Mouse (Mus musculus): ENCODE results near the gene Zbtb8b.
"Not testable (repeated sequence)": the region's sequence is repeated elsewhere in the genome, so short reads cannot be mapped to it uniquely, and the experiment has no call there.

Gene Zbtb8b

DNA sequence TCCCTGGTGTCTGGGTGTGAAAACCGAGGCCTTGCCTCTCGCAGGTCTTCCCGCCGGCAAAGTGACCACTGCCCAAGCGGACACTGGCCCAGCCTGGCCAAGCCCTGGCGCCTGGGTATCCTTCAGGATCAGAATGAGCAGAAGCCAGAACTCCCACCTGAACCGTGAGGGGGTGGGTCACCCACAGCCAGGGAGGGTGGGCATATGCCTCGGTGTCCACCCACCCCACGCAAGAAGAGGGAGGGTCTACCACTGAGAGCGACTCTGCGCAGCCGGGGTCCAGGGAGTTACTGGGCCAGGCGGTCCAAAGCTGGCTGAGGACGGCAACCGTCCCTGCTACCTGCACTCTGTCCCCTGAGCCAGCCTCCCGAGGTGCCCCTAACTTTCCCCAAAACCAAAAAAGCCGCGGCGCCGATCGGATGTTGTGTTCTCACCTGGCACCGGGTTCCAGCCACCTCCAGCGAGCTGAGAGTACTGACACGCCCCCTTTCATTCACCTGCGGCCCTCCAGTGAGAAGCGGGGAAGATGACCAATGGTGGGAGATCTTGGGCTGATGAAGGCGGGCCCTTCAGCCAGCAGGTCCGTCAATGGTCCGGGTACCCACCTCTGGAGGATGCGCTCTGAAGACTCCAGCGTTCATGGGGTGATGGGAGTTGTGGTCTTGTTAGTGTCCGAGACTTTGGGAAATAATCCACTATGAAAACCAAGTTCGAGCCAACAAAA, at the start of gene Zbtb8b:
Gene Zbtb8b (minus strand): TSS at position 514 of the 724 bp plus-strand sequence.
- peak; percentile 86 for DNase-seq (ENCODE audit: low spot score)

DNA sequence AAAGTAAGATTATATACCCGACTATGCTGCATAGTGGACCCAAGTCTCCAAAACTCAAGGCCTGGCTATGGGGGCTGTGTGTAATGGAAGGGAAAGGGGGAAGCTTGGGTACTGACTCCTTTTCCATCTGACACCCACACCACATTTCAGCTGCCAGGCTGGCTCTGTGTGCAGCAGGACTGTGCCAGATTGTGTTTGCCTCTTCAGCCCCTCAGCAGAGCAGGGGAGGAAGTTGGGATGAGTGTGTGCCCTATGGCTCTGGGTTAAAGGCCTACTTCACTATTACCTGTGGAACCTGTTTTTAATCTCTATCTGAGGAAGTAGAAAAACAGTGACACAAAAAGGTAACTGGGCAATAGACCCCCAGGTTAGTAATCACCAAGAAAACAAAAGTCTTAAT, 40.4 kb upstream of the Zbtb8b start:
- no peak for DNase-seq (ENCODE audit: low spot score)

DNA sequence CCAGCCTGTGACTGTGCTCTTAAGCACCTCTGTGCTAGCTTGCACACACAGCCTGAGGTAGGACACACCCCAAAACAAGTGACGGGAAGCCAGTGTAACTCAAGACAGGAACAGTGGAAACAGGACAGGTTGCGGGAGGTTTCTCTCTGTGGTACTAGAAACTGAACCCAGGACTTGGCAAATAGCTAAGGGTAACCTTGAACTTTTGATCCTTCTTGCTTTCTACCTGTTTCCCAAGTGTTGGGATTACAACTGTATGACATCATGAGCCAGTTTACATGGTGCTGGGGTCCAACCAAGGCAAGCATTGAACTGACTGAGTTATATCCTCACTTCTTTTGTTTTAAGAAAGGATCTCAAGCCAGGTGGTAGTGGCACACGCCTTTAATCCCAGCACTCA, 39.2 kb upstream of the Zbtb8b start:
- DNase-seq (ENCODE audit: low spot score): no peak

DNA sequence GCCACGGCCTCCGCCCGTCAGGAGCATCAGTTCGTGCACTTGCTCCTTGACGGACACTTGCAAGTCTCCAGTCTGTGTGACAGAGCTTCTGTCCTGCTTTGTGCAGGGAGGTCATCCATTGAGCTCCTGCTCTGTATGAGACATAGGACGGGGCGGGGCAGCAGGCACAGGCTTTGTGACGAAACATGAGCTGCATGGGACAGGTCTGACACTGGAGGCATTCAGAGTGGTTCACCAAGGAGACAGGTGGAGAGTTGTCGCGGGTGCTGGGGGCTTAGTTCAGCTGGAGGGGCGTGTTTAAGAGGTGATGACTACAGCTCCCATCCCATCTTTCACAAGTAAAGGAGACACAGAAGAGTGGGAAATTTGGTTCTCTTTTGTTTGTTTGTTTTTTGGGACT, 35.4 kb upstream of the Zbtb8b start:
- DNase-seq (ENCODE audit: low spot score): no peak

DNA sequence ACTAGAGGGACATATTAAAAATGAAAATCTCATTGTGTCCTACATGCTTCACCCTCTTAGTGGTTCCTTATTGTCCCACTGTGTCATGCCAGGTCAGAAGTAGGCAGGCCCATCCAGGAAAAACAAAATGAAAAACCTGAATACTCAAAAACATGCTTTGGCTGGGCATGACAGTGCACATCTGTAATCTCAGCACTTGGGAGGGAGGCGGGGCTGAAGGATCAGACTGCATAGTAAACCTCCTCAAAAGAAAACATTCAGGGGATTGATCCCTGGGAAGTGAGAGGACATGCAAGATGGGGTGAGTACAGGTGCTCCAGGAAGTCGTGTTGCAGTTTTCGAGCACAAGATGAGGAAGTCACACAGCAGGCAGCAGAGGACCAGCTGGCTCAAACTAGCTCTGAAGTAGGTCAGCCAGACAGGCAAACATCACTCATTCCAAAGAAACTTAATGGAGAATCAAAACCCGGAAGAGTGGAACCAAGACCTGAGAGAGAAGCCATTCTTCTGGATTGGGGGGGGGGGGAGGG, 23.7 kb upstream of the Zbtb8b start:
- DNase-seq (ENCODE audit: low spot score): no peak

DNA sequence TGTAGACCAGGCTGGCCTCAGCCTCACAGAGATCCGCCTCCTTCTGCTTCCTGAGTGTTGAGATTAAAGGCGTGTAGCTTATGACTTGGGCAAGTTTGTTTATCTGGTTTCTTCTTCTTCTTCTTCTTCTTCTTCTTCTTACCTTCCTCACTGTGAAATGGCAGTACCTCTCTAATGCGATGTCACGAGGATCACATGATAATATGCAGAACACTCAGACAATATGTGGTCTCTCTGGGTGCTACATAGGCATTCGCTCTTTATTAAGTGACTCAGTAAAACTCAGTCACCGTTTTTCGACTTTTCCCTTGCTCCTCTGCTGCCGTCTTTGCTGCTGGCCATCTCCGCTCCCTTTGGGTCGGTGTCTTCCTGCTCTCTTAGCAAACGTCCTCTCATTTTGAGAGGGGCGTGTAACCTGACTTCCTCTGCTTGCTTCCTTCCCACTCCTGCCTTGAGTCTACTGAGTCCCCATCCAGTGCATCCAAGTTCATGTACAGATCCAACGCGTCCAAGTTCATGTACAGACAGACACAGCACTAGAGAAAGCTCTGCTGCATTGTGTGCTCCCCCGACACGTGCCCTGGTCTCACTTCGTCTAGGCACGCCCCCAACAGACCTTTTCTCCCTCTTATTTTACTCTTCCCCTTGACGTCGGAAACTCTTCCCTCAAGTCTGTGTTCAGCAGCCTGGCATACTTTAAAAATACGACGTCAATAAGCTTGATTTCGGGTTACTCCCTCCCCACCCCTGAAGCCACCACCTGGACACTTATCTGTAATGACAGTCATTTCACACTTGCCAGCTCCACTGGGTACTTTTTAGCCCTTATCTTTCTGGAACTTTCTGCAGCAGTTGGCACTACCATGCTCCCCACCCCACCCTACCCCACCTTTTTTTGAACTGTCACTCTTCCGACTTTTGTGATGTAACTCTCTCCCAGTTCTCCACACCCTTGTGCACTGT, 22.7 kb upstream of the Zbtb8b start:
- DNase-seq (ENCODE audit: low spot score): no peak

DNA sequence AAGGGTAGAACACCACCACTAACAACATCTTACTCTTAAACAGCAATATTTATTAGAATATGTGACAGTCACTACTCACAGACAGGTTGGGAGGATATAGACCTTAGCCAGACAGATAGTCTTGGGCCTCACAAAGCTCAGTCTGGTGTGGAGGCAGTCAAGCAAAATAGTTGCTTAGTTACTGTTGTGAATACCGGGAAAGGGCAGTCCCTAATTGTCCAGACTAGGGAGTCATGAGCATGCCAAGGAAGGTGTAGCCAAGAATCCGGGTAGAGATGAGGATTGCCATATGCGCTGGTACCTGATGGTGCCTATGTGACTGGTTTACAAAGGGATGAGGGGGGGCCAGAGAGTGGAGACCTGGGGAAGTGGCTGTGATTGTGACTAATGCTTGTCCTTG, 21.5 kb upstream of the Zbtb8b start:
- no peak for DNase-seq (ENCODE audit: low spot score)

DNA sequence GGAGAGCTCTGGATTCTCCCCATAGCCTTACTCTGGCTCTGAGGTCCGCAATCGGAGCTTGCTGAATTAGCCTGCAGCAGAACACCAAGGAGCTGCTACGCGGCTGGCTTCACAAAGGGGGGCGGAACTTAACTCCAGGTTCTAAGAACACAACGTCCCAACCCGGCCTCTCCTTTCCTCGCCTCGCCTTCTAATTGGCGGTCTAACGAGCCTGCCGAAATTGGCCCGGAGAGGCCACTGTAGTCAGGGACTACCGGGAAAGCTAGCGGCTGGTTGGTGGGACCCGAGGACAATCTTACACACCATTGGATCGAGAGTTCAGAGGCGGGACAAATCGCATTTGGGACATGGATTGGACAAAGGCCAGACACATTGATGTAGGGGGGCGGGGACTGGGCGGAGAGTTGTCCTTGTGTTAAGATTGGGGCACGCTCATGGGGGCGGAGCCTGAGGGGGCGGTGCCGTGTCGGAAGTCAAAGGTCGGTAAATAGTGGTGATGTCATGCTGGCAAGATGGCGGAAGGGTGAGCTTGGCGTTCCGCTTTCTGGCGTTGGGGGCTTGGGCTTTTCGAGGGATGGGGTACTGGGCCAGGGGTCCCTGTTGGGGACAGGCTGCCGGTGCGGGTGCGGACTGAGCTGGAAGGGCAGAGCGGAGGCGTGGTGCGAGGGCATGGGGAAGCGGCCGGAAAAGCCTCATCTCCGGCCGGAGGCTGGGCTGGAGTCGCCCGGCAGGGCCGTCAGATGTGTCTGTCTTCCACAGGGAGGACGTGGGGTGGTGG, 20.7 kb upstream of the Zbtb8b start, which contains the start of gene Bsdc1:
Gene Bsdc1 (plus strand): TSS at position 399 of the 778 bp plus-strand sequence.
- peak; percentile 100 for DNase-seq (ENCODE audit: low spot score)

DNA sequence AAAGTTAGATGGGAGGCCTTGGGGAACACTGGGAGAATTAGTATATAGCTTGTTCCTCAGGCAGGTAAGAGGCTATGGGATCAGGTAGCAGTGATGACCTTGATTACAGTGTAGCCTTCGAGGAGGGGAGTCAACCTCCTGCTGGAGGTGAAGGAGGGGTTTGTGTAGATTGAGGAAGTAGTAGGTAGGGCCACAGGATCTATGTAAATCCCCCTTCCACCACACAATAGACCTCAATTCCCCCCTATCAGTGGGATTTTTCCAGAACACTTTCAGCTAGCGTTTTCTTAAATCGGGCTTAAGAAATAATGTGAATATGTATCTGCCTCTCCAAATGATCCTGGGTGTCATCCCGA, 20.2 kb upstream of the Zbtb8b start:
- no peak for DNase-seq (ENCODE audit: low spot score)

DNA sequence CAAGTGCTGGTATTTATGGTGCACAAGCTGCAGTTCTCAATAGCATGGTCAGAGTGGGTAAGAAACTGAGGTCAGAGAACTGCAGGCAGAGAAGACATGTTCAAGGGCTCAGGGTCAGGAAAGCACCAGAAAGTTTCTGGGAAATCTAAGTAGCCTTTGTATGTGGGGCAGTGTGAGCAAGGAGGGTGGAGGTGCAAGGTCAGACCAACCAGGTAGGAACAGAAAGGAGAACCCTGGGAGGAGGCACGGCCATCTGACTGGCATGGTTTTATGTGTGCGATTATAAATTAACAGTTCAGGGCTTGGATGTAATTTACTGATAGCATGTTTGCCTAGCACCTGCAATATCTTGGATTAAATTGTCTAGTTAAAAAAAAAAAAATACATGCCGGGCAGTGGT, 19.1 kb upstream of the Zbtb8b start:
- DNase-seq (ENCODE audit: low spot score): no peak

DNA sequence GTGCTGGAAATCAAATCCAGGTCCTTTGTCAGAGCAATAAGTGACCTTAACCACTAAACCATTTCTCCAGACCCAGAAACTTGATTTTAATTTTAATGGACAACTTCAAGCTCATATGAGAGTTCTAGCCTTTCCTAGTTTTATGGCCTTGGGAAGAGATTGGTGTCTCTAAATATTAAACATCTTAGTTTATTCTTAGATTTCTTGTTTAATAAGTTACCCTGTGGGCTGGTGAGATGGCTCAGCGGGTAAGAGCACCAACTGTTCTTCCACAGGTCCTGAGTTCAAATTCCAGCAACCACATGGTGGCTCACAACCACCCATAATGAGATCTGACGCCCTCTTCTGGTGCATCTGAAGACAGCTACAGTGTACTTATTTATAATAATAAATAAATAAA, 16.7 kb upstream of the Zbtb8b start:
- DNase-seq (ENCODE audit: low spot score): not testable (repeated sequence)

DNA sequence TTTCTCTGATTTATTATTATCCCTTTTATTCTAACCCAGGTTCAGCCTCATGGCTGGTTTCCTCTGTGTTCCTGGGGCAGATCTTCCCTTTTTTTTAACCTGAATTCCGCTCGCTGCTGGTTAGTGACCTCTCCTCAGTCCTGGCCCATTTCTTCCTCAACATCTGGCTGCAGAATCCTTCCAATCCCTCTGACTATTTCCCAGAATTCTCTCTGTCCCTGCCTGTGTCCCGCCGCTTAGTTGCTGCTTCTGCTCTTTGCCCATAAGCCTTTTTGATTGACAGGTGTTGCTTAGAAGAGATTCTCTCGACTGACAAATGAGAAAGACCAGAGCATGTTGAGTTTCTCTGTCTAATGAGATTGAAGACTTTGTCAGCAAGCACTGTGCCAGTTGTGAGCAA, 15.5 kb upstream of the Zbtb8b start:
- no peak for DNase-seq (ENCODE audit: low spot score)

DNA sequence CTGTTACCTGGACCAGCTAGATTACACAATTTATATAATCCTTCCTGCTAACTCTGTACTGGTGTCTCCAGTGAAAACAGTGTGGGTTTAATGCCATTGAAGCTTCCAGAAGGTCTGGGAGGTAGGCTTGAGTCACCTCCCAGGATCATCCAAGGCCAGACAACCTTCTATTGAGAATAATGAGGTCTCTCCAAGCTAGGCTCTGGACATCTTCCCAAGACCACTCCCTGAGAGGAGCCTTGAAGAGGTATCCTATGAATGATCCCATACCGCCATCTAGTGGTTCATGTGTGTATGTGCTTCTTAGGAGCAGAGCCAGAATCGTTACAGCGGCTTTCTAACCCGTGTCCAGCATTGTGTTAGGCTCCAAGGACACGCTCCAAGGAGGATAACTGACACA, 14.6 kb upstream of the Zbtb8b start:
- DNase-seq (ENCODE audit: low spot score): peak; percentile 80

DNA sequence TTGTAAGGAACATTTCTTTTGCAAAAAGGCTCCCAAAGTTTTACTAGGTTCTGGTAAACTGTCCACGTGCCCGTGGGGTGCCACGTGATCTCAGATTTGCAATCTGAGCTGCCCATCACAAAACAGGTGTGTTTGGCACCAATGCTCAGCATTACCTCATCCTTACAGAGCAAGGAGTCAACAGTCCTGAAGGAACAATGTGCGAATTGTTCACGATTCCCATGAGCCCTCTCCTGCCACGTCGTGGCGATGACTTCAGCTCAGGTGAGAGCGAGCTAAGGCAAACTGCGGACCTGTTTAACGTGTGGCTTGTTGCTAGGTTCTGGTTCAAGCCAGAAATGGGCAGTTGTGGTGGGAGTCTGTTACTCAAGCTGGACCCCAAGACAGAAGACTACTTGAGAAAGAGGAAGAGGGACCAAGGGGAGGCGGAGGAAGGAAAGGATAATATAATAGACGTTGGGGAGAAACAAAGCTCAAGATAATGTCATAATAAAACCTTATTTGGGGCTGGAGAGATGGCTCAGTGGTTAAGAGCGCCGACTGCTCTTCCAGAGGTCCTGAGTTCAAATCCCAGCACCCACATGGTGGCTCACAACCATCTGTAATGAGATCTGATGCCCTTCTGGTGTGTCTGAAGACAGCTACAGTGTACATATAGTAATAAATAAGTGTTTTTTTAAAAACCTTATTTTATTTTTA, 11.0 kb upstream of the Zbtb8b start:
- DNase-seq (ENCODE audit: low spot score): no peak

DNA sequence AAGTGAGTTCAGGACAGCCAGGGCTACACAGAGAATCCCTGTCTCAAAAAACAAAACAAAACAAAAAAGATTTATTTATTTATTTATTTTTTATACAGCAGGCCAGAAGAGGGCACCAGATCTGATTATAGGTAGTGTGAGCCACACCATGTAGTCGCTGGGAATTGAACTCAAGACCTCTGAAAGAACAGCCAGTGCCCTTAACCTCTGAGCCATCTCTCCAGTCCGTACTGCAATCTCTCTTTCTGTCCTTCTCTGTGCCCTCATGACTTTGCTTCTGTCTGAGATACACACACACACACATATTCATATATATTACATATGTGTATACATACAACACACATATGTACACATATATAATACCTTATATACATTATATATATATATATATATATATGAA, 10.2 kb upstream of the Zbtb8b start:
- DNase-seq (ENCODE audit: low spot score): no peak

DNA sequence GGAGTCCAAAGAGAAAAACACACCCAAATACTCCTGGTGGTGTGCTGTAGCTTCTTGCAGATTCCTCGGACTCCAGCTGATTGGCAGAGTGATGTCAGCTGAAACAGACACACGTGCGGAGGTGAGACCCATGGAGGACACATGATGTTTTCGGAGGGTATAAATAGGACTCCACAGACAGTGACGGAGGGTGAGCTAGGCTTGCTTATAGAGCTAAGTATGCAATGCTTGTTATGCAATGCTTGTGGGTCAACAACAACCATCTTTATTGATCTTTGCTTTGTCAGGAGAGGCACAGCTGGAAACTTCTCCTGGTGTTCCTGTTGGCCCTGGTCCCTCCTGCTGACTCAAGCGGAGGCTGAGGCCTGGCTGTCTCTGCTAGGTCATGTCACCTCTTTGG, 8.1 kb upstream of the Zbtb8b start:
- DNase-seq (ENCODE audit: low spot score): no peak

DNA sequence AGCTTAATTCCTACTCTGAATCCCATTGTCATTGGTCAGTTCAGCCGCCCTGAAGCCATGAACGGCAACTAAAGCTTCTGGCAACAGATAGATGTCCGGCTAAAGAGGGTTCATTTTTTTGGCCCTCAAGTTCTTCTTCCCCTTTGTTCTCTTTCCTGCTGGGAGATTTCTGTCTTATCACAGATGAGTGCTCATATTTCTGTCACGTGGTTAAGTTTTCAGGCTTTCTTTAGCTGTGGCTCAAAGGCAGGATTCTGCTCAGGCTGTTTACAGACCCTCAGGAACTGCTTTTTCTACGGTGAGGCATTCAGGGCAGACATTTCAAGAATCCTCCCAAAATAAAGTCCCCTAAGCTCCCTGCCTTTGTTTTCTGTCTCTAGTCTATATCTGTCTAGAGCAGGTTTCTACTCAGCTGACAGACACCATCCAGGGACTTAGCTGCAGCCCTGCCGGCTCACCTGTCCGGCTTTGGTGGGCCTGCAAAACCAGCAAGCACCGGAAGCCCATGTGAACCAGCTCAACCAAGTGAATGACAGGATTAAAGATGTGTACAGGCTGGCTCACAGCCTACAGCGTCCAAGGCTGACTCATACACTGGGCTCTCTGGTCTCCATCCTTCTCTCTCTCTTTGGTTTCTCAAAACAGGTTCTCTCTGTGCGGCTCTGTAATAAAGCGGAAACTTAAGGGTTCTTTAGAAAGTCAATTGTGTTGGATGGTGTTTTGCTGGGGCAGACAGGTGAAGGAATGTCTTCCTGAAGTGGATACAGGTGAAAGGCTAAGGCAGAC, 7.3 kb upstream of the Zbtb8b start:
- no peak for DNase-seq (ENCODE audit: low spot score)

DNA sequence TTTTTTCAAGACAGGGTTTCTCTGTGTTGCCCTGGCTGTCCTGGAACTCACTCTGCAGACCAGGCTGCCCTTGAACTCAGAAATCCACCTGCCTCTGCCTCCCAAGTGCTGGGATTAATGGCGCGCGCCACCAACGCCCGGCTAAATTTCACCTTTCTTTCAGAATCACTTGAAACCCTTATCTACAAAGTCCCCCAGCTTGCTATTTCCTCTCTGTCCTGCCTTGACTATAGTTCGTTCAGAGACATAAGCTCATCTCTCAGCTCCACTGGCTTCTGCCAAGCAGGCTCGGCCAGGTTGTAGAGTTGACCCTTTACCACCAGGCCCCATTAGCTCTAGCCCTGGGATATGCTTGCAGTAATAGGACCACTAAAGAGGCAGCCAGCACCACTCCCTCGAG, 6.7 kb upstream of the Zbtb8b start:
- DNase-seq (ENCODE audit: low spot score): no peak

DNA sequence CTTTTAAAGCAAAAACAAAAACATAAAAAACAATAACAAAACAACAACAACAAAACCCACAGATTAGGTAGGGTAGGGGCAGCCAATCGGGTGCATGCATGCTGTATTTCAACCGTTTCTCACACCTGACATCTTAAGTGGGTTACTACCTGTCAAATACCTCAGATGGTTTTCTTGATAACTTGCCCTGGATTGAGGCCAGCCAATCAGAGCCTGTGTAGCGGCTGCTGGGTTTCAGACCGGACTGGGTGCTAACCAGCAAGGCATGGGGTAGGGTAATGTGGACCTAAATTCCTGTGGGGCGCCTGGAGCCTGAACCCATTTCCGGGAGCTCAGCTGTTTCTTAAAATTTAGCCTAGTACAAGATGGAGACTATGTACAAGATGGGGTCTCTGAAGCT, 492 bp upstream of the Zbtb8b start:
- DNase-seq (ENCODE audit: low spot score): no peak

DNA sequence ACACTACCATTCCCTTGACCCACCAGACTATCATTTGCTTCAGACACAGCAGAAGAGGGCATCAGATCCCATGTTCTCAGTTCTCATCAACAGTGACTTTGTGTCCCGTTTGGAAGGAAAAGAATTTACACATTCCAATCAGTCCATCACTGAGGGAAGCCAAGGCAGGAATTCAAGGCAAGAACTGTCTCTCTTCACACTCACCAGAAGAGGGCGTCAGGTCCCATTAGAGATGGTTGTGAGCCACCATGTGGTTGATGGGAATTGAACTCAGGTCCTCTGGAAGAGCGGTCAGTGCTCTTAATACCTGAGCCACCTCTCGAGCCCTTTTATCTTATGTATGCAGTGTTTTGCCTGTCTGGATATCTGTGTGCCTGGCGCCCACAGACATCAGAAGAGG, 22.3 kb downstream of the Zbtb8b start:
- DNase-seq (ENCODE audit: low spot score): no peak

DNA sequence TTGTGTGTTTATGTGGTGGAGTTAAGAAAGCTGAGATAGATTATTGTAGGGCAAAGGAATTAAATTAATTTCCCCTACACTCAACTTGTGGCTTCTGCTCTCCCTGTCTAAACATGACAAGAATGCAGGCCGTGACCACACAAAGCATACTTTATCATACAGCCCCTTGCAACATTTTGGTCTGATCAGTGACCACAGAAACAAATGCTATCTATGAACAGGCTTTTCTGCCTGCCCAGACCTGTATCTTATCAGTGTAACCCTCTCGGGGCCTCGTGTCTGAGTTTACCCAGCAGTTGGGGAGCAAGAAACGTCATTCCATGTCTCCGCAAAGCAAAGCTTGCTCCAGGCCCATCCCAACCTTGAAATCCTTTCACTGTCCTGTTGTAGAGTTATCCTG, 24.2 kb downstream of the Zbtb8b start:
- DNase-seq (ENCODE audit: low spot score): no peak

All from testis, postnatal 14 days (tissue).